Mouse (Mus musculus): Measurements from ENCODE around the gene Snx9. TPM values are rescaled to one million over a fixed set of nuclear protein-coding genes. Genes with fewer than 3 reads are reported as not detected.

Gene Snx9
- polyA plus RNA-seq, 1 experiment from 2014 or later: 9.5 TPM

DNA sequence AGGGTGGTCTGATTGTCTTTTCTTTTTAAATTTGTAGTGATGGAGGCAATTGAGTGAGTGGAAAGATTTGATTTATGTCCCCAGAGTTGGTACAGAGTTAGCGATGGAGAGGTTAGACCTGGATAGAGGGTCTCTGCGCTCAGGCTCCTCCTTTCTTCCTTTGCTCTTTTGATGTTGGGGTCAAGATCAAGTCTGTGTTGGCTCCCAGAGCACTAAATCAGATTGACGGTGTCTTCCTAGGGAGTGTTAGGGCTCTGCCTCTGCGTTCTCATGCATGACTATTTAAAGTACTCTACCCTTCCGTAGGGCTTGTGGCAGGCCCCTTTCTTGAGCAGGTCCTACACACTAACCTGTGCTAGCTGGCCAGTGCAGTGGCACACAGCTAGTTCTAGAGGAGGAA is 28.9 kb downstream of the Snx9 start:
- Histone ChIP-seq H3K4me3 (no peak overlapping the region), H3K27me3 (no peaks in the 10 kb centered on the region), H3K4me2 (no peak overlapping the region), H3K9ac (no peak overlapping the region), H3K9me3 (no peaks in the 10 kb centered on the region), H3K27ac (replicated peaks) (no peak overlapping the region), H3K4me1 (replicated peaks) (peaks cover 7% of the 10 kb centered on the region), H3K36me3 (no peaks in the 10 kb centered on the region)
- ATAC-seq (ENCODE audit: low read depth): no peak
- 50% methylated on average over 5 of the region's 5 CpGs for WGBS

DNA sequence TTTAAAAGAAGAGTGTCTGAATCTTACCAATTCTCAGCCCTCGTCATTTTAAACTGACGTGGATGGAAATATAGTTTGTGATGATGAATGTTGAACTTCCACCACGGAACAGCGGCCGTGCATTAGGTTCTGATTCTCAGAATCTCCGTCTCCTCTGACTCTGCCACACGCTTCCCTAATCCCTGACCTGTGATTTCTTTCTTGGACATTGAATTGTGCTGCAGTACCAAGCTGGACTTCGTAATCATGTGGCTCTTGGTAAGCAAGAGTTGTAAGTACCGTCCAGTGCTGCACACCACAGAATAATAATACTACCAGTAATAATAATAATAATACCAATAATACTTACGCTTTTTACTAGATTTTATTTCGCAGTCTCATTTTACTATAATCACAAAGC is 29.6 kb downstream of the Snx9 start:
- H3K9me3 ChIP-seq: no peaks in the 10 kb centered on the region
- no peak overlapping the region for H3K4me3 ChIP-seq
- no peaks in the 10 kb centered on the region for H3K36me3 ChIP-seq
- no peaks in the 10 kb centered on the region for H3K27me3 ChIP-seq
- H3K4me2 ChIP-seq: no peak overlapping the region
- ATAC-seq (ENCODE audit: low read depth): no peak
- 96% methylated on average over 11 of the region's 11 CpGs for WGBS
- no peak overlapping the region for H3K9ac ChIP-seq
- peaks cover 7% of the 10 kb centered on the region for H3K4me1 ChIP-seq (replicated peaks)
- H3K27ac ChIP-seq (replicated peaks): no peak overlapping the region

DNA sequence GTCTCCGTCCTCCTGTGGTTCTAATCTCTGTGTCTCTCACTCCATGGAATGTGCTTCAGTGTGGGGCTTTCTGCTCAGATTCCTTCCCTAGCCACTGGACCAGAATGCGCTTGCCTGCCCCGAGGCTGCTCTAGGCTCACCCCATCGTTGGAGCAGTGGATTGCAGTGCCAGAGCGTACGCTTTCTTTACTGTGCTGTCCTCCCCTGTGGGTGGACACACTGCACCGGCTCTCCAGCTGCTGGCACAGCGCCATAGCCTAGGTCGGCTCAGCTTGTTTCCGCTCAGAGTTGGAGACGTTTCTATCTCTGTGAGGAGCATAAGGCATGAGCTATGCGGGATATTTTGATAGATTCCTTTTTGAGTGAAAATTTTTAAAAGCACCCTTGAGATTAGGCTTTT is 31.4 kb downstream of the Snx9 start:
- ATAC-seq (ENCODE audit: low read depth): peak; percentile 71
- Histone ChIP-seq H3K4me2 (no peak overlapping the region), H3K36me3 (no peaks in the 10 kb centered on the region), H3K9ac (no peak overlapping the region), H3K27me3 (no peaks in the 10 kb centered on the region), H3K9me3 (no peaks in the 10 kb centered on the region), H3K4me3 (no peak overlapping the region), H3K4me1 (replicated peaks) (peaks cover 7% of the 10 kb centered on the region), H3K27ac (replicated peaks) (no peak overlapping the region)
- 42% methylated on average over 12 of the region's 12 CpGs for WGBS

DNA sequence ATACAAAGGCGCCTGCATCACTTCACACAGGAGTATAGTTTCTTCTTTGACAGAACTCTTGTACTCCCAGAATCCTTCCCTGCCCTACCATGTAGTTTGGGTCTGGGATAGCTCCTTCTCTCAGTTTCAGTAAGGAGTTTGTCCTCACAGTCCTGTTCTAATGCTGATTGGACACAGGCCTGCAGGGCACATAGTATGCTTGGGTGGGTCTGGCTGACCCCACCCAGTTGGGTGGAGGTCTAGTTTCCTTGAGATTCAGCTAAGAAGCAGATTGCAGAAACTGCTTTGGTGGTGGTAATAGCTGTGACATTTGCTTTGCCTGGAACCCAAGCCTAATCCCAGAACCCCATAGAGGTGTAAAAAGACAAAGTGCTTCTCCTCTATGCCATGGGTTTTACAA is 33.4 kb downstream of the Snx9 start:
- Histone ChIP-seq H3K27me3 (no peaks in the 10 kb centered on the region), H3K9ac (no peak overlapping the region), H3K4me1 (replicated peaks) (peaks cover 7% of the 10 kb centered on the region), H3K36me3 (no peaks in the 10 kb centered on the region), H3K4me2 (no peak overlapping the region), H3K9me3 (no peaks in the 10 kb centered on the region), H3K4me3 (no peak overlapping the region), H3K27ac (replicated peaks) (no peak overlapping the region)
- no peak for ATAC-seq (ENCODE audit: low read depth)
- 100% methylated on average over 1 of the region's 1 CpGs for WGBS

DNA sequence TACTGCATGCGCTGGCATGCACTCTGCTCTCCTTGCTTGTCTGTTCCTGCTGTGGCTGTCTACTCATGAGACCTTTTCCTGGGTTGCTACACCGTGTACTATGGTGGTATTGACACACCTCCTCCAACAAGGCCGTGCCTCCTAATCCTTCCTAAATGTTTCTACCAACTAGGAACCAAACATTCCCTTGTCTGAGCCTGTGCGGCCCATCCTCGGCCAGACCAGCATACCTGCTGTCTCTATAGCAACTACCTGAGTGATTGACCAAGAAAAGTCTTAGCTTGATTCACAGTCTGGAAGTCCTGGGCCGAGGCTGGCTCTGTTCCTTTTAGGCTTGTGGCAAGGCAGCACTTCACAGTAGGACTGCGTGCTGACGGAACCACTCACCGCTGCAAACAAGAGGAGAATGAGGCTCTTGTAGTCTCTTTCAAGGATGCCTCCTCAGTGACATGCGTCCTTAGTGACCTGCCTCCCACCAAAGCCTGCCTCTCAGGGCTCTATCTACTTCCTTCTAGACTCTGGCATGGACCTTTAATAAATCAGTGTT is 36.6 kb downstream of the Snx9 start:
- no peak for ATAC-seq (ENCODE audit: low read depth)
- no peaks in the 10 kb centered on the region for H3K36me3 ChIP-seq
- H3K9me3 ChIP-seq: no peaks in the 10 kb centered on the region
- H3K4me1 ChIP-seq (replicated peaks): no peaks in the 10 kb centered on the region; the same call in 1 of the 2 replicates
- H3K9ac ChIP-seq: no peak overlapping the region
- H3K4me2 ChIP-seq: no peak overlapping the region
- no peak overlapping the region for H3K4me3 ChIP-seq
- 80% methylated on average over 10 of the region's 10 CpGs for WGBS
- no peaks in the 10 kb centered on the region for H3K27me3 ChIP-seq
- H3K27ac ChIP-seq (replicated peaks): no peak overlapping the region

DNA sequence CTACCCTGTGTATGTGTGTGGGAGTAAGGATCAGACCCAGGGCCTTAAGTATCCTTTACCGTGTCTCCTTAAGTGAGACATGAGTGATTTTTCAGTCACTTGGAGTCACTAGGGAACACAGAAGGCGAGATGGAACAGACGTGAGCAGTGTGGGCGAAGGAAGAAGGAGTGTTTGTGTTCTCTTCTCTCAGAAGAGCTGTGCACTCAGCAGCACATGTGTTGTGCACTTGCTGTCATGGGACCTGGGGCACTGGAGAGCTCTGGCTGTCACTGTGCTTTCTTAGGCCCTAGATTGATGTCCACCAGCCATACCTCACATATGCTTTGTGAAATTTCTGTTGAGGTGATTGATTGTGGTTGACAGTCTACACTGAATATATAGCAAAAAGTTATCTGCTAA is 37.7 kb downstream of the Snx9 start:
- no peak for ATAC-seq (ENCODE audit: low read depth)
- WGBS: 87% methylated on average over 4 of the region's 4 CpGs
- H3K4me3 ChIP-seq: no peak overlapping the region

DNA sequence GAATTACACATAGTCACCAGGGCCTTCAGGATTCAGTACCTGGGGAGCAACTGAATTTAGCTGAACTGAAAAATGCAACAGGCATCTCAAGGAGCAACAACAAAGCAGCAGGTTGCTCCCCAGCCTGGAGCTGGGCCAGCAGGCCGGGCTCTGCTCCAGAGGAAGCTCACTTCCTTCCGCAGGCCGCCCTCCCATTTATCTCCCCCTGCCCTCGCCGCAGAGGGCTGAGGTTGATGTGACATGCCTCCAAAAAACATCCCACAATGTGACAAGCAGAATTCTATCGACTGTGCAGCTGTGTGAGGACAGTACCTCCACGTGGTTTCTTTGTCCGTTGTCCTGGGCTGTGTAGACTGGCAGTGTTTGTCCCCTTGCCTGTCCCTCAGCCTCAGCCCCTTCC is 44.3 kb downstream of the Snx9 start:
- peak; percentile 84 for ATAC-seq (ENCODE audit: low read depth)
- no peaks in the 10 kb centered on the region for H3K9me3 ChIP-seq
- H3K27me3 ChIP-seq: no peaks in the 10 kb centered on the region
- H3K4me3 ChIP-seq: no peak overlapping the region
- no peak overlapping the region for H3K9ac ChIP-seq
- H3K4me1 ChIP-seq (replicated peaks): peaks cover 16% of the 10 kb centered on the region
- H3K36me3 ChIP-seq: no peaks in the 10 kb centered on the region
- H3K27ac ChIP-seq (replicated peaks): peak overlapping the region; percentile 49; the same call in 1 of the 2 replicates
- H3K4me2 ChIP-seq: no peak overlapping the region
- WGBS: 39% methylated on average over 8 of the region's 8 CpGs

More for the DNA sequence above, 37.7 kb downstream of the Snx9 start:
- H3K9ac ChIP-seq: no peak overlapping the region
- no peak overlapping the region for H3K27ac ChIP-seq (replicated peaks)
- H3K9me3 ChIP-seq: no peaks in the 10 kb centered on the region
- no peaks in the 10 kb centered on the region for H3K27me3 ChIP-seq
- H3K36me3 ChIP-seq: no peaks in the 10 kb centered on the region
- H3K4me1 ChIP-seq (replicated peaks): no peaks in the 10 kb centered on the region
- H3K4me2 ChIP-seq: no peak overlapping the region

DNA sequence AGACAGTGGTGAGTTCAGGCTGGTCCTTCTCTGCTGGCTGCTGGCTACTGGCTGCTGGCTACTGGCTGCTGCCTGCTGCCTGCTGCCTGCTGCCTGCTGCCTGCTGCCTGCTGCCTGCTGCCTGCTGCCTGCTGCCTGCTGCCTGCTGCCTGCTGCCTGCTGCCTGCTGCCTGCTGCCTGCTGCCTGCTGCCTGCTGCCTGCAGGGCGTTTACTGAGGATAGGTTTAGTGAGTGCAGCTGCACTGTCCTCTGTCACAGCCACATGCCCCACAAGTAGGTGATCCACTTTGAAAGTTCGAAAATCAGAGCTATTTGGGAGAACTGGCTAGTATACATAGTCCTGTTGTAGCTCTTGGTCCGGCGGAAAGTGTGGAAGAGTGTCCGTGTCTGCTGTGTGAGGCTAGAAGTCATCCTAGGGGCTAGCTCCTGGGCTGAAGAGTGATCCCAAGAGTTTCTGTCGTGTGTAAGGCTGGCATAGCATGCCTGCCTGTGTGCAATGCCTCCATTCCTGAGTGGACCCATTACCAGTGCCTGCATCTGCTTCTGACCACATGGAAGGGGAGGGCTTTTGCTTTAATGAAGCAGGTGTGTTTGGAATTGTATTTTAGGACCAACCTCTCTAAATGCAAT is 45.2 kb downstream of the Snx9 start:
- no peak for ATAC-seq (ENCODE audit: low read depth)
- Histone ChIP-seq H3K27ac (replicated peaks) (0 out of 2 replicates have a peak overlapping the region, but pooled peaks have one; percentile 49), H3K36me3 (no peaks in the 10 kb centered on the region), H3K9me3 (no peaks in the 10 kb centered on the region), H3K27me3 (no peaks in the 10 kb centered on the region), H3K4me2 (no peak overlapping the region), H3K4me3 (no peak overlapping the region), H3K4me1 (replicated peaks) (peaks cover 16% of the 10 kb centered on the region), H3K9ac (no peak overlapping the region)
- 72% methylated on average over 6 of the region's 6 CpGs for WGBS

DNA sequence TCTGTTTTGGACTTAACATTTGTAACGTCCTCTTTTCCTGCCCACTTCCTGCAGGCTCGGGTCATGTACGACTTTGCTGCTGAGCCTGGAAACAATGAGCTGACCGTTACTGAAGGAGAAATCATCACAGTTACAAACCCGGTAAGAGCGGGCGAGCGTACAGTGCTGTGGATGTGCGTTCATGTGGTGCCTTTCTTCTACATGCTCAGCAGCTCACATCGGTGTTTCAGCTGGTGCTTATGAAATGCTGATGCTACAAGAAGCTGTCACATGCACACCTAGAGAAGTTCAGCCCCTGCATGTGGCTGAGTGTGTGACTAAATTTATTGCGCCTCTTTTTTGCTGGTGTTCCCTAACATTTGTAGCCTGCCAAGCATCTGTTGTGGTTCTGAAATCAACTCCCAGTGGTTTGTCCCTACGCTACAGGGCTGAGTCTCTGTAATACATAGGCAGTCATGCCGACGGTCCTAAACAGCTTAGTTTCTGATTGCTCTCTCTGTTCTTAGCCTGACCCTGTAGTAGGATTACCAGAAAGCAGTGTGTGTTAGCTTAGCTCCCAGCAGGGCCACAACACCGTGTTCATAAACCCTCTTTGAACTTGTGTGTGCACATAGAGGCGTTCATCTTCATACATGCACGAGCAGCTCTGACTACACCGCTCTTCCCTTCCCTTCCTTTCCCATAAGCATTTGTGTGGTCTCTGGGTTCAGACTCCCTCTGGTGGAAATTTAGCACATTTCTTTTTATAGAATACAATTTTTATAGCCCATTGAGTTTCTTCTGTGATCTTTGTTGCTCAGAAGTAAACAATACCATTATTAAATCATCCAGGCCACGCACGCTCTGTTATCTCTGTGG is 46.0 kb downstream of the Snx9 start:
- no peaks in the 10 kb centered on the region for H3K9me3 ChIP-seq
- H3K4me3 ChIP-seq: no peak overlapping the region
- peak; percentile 75; the same call in 1 of the 2 replicates for ATAC-seq (ENCODE audit: low read depth)
- H3K36me3 ChIP-seq: no peaks in the 10 kb centered on the region
- no peak overlapping the region for H3K4me2 ChIP-seq
- H3K9ac ChIP-seq: no peak overlapping the region
- H3K27me3 ChIP-seq: no peaks in the 10 kb centered on the region
- 67% methylated on average over 20 of the region's 20 CpGs for WGBS
- H3K4me1 ChIP-seq (replicated peaks): peaks cover 16% of the 10 kb centered on the region
- H3K27ac ChIP-seq (replicated peaks): no peak overlapping the region

DNA sequence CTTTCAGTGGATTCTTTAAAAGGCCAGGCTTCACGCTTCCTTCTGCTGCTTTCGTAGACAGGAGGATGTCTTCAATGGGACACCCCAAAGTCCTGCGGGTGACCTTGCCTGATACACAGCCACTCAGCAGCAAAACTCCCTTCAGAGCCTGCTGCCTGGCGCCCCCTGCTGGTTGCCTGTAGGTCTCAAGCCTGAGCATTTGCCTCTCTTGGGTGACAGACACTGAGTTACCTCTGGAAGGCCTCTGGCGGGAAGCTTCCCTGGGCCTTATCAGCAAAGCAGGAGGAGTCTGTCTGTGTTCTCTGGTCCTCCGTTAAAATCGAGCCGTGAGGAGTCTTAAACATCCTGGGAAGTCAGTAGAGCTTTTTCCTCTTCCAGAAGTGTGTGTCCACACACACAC is 49.3 kb downstream of the Snx9 start:
- no peak for ATAC-seq (ENCODE audit: low read depth)
- 51% methylated on average over 8 of the region's 8 CpGs for WGBS
- no peak overlapping the region for H3K9ac ChIP-seq
- no peak overlapping the region for H3K4me2 ChIP-seq
- no peaks in the 10 kb centered on the region for H3K36me3 ChIP-seq
- no peak overlapping the region for H3K27ac ChIP-seq (replicated peaks)
- peaks cover 21% of the 10 kb centered on the region for H3K4me1 ChIP-seq (replicated peaks)
- H3K4me3 ChIP-seq: no peak overlapping the region
- no peaks in the 10 kb centered on the region for H3K27me3 ChIP-seq
- no peaks in the 10 kb centered on the region for H3K9me3 ChIP-seq

DNA sequence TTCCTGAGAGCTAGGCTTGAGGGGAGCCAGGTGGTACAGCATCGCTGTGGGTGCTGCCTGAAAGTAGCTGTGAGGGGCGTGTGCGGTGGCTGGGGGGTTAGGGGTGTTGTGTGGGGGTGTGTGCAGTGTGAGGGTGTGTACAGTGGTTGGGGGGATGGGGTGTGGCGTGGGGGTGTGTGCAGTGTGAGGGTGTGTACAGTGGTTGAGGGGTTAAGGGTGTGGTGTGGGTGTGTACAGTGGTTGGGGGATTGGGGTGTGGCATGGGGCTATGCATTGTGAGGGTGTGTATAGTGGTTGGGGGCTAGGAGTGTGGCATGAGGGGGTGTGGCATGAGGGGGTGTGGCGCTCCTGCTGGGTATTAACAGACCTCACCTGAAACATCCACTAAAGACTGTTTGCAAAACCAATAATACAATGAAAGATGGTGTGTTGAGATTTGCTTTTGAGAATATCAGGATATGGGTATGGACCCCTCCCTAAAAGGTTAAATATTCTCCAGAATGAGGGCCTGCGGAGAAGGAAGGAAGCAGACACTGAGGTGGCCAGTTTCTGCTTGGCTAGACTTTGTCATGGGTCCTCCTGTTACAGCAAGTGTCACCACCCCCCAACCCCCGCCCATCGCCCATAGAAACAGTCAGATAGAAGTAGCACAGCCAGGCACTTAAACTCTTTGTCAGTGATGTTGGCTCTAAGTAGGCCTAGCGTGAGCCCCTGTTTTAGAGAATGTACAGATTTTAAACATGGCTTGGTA is 51.0 kb downstream of the Snx9 start:
- no peaks in the 10 kb centered on the region for H3K27me3 ChIP-seq
- no peak overlapping the region for H3K4me2 ChIP-seq
- 87% methylated on average over 9 of the region's 9 CpGs for WGBS
- ATAC-seq (ENCODE audit: low read depth): no peak
- no peaks in the 10 kb centered on the region for H3K36me3 ChIP-seq
- no peak overlapping the region for H3K4me3 ChIP-seq
- no peak overlapping the region for H3K9ac ChIP-seq
- H3K27ac ChIP-seq (replicated peaks): no peak overlapping the region
- H3K4me1 ChIP-seq (replicated peaks): peaks cover 11% of the 10 kb centered on the region
- H3K9me3 ChIP-seq: no peaks in the 10 kb centered on the region

DNA sequence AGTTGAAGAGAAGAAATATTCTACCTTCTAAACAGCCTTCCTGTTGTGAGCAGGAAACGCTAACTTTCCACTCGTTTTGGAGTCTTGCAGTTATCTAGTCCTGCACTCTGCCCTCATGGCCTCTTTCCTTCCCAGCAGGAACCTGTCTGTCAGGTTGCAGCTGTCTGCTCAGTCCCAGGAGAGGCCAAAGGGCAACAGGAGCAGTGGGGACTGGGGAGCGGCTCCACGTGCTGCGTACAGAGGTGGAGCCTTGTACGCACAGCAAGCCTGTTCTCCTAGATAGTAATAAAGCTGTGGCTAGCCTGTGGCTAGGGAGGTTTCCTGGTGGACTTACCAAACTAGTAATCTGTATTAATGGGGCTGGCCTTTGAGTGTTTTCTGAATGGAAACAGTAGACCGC is 52.0 kb downstream of the Snx9 start:
- no peaks in the 10 kb centered on the region for H3K36me3 ChIP-seq
- ATAC-seq (ENCODE audit: low read depth): no peak
- no peak overlapping the region for H3K27ac ChIP-seq (replicated peaks)
- H3K4me1 ChIP-seq (replicated peaks): peaks cover 8% of the 10 kb centered on the region
- no peak overlapping the region for H3K4me3 ChIP-seq
- no peak overlapping the region for H3K4me2 ChIP-seq
- 18% methylated on average over 7 of the region's 7 CpGs for WGBS
- no peaks in the 10 kb centered on the region for H3K27me3 ChIP-seq
- no peak overlapping the region for H3K9ac ChIP-seq
- no peaks in the 10 kb centered on the region for H3K9me3 ChIP-seq

All from neural tube, embryonic 13.5 days (tissue).